Mouse (Mus musculus) layer of hippocampus, adult 9-10 months (tissue): ENCODE results near the gene Gm29276.
"Not testable (repeated sequence)": the region's sequence is repeated elsewhere in the genome, so short reads cannot be mapped to it uniquely, and the experiment has no call there.

Experiments used
- DNase-seq: peaks from one replicate; pipeline ENCODE4 v3.0.0; 2022; ENCODE audit warnings: low spot score

Gm29276 gene

GRCm38 (mm10) chrY:42582150-42582549 lies at the start of gene Gm29276:
Gm29276 (minus strand) TSS chrY:42582250.
- DNase-seq = not testable (repeated sequence)
